In the genomic region with DNA sequence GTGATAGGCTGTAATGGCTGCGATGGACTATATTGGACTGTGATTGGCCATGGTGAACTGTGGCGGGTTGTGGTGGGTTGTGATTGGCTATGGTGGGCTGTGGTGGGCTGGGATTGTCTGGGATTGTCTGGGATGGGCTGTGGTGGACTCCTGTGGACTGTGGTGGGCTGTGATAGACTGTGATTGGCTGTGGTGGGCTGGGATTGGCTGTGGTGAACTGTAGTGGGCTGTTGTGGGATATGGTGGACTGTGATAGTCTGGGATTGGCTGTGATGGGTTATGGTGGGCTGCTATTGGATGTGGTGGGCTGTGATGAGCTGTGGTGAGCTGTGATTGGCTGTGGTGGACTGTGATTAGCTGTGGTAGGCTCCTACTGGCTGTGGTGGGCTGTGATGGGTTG, we compare ENCODE assay signal across 26 mouse cellular contexts.
DNase-seq lines count a peak whose midpoint lies in the region; ATAC-seq lines count a peak whose summit lies in the region.
"Had no signal": no experiment of that assay in that cellular context is flagged by ENCODE, and none has a peak within 500 bp of the region (broad histone marks: within the 10 kb centered on the region; RNA-seq: fewer than 3 reads in every experiment).

No protein-coding gene starts in this region.

- no peak for ATAC-seq in forebrain, embryonic 16.5 days
- no peak for ATAC-seq in midbrain, embryonic 13.5 days
- ATAC-seq in embryonic facial prominence, embryonic 11.5 days (replicated peaks; ENCODE audit: insufficient number of reproducible peaks, low FRiP score, low TSS enrichment, low read depth) = 0 out of 2 replicates have a peak, but pooled peaks have one; percentile 11
- ATAC-seq: liver, postnatal 0 days had no signal

- no peak overlapping the region for H3K4me2 ChIP-seq in forebrain, embryonic 16.5 days (ENCODE audit: low read length)
- no peak overlapping the region for H3K4me2 ChIP-seq in midbrain, embryonic 13.5 days (replicated peaks)
- no peak overlapping the region for H3K4me2 ChIP-seq in embryonic facial prominence, embryonic 11.5 days (ENCODE audit: low read depth, low read length)
- H3K4me2 ChIP-seq: hindbrain, embryonic 14.5 days; limb, embryonic 12.5 days; liver, embryonic 11.5 days; stomach, embryonic 15.5 days had no signal

- DNase-seq in forebrain, embryonic 10.5 days (ENCODE audit: extremely low spot score, low spot score) = no peak
- no peak for DNase-seq in midbrain, embryonic 10.5 days (ENCODE audit: low spot score)
- no peak for DNase-seq in embryonic facial prominence, embryonic 11.5 days (ENCODE audit: low spot score)
- no peak for DNase-seq in limb, embryonic 10.5 days (ENCODE audit: low spot score)
- no peak for DNase-seq in layer of hippocampus, adult 18-20 months (ENCODE audit: low spot score in 2 of 2)
- DNase-seq in urinary bladder, postnatal 4 days (ENCODE audit: low spot score in 2 of 2) = no peak
- DNase-seq: adrenal gland, adult 8-10 months; cerebellum, adult 18-20 months; cerebellum, postnatal 14 days; embryo, embryonic 11 days; gastrocnemius, adult 2 months; kidney, adult 8-10 months; kidney, postnatal 10 days; layer of hippocampus, postnatal 36 days; liver, postnatal 0 days; right cerebral cortex, adult 18-20 months; right cerebral cortex, postnatal 4 days; thymus, adult 2 months; thymus, postnatal 4 days had no signal

- WGBS in forebrain, embryonic 10.5 days = 84% methylated on average over 2 of the region's 2 CpGs
- WGBS in forebrain, embryonic 16.5 days = 93% methylated on average over 2 of the region's 2 CpGs
- WGBS in midbrain, embryonic 10.5 days = 93% methylated on average over 2 of the region's 2 CpGs
- WGBS in midbrain, embryonic 13.5 days = 90% methylated on average over 2 of the region's 2 CpGs
- WGBS in embryonic facial prominence, embryonic 11.5 days = 89% methylated on average over 2 of the region's 2 CpGs
- 71% methylated on average over 2 of the region's 2 CpGs for WGBS in limb, embryonic 10.5 days

- H3K27me3 ChIP-seq in forebrain, embryonic 10.5 days (ENCODE audit: poor library complexity, severe bottlenecking) = peaks cover 21% of the 10 kb centered on the region
- no peaks in the 10 kb centered on the region for H3K27me3 ChIP-seq in forebrain, embryonic 16.5 days (replicated peaks; ENCODE audit: control insufficient read depth, insufficient read depth, low read length)
- H3K27me3 ChIP-seq in midbrain, embryonic 10.5 days (ENCODE audit: low read depth, poor library complexity, severe bottlenecking) = peaks cover 19% of the 10 kb centered on the region
- 0 out of 2 replicates have a peak, but pooled peaks cover 3% of the 10 kb centered on the region for H3K27me3 ChIP-seq in midbrain, embryonic 13.5 days
- no peaks in the 10 kb centered on the region for H3K27me3 ChIP-seq in embryonic facial prominence, embryonic 11.5 days (ENCODE audit: control insufficient read depth, insufficient read depth, low read length)
- H3K27me3 ChIP-seq in limb, embryonic 10.5 days (ENCODE audit: low read depth, poor library complexity, severe bottlenecking) = peaks cover 21% of the 10 kb centered on the region
- H3K27me3 ChIP-seq: stomach, embryonic 15.5 days had no signal

- peaks cover 3% of the 10 kb centered on the region; the same call in 1 of the 2 replicates for H3K9me3 ChIP-seq in forebrain, embryonic 10.5 days
- H3K9me3 ChIP-seq in forebrain, embryonic 16.5 days (ENCODE audit: control insufficient read depth, low read length) = no peaks in the 10 kb centered on the region
- H3K9me3 ChIP-seq in midbrain, embryonic 10.5 days (replicated peaks) = no peaks in the 10 kb centered on the region
- no peaks in the 10 kb centered on the region for H3K9me3 ChIP-seq in midbrain, embryonic 13.5 days
- no peaks in the 10 kb centered on the region for H3K9me3 ChIP-seq in embryonic facial prominence, embryonic 11.5 days (replicated peaks; ENCODE audit: control insufficient read depth, low read length)
- H3K9me3 ChIP-seq in limb, embryonic 10.5 days (replicated peaks) = no peaks in the 10 kb centered on the region
- H3K9me3 ChIP-seq: limb, embryonic 12.5 days; stomach, embryonic 15.5 days had no signal

- H3K4me3 ChIP-seq in forebrain, embryonic 10.5 days = no peak overlapping the region
- H3K4me3 ChIP-seq in forebrain, embryonic 16.5 days (replicated peaks; ENCODE audit: low read length) = no peak overlapping the region
- no peak overlapping the region for H3K4me3 ChIP-seq in midbrain, embryonic 10.5 days
- no peak overlapping the region for H3K4me3 ChIP-seq in midbrain, embryonic 13.5 days (replicated peaks)
- H3K4me3 ChIP-seq in embryonic facial prominence, embryonic 11.5 days (ENCODE audit: low read depth, low read length) = no peak overlapping the region
- no peak overlapping the region for H3K4me3 ChIP-seq in limb, embryonic 10.5 days
- H3K4me3 ChIP-seq: gastrocnemius, adult 2 months; limb, embryonic 12.5 days; megakaryocyte, embryonic 14.5 days; stomach, embryonic 15.5 days had no signal

- H3K4me1 ChIP-seq in forebrain, embryonic 10.5 days = peaks cover 54% of the 10 kb centered on the region
- peaks cover 31% of the 10 kb centered on the region for H3K4me1 ChIP-seq in forebrain, embryonic 16.5 days (replicated peaks; ENCODE audit: control insufficient read depth, insufficient read depth, low read length)
- H3K4me1 ChIP-seq in midbrain, embryonic 10.5 days = peaks cover 58% of the 10 kb centered on the region
- H3K4me1 ChIP-seq in midbrain, embryonic 13.5 days (replicated peaks) = peaks cover 46% of the 10 kb centered on the region
- peaks cover 1% of the 10 kb centered on the region for H3K4me1 ChIP-seq in embryonic facial prominence, embryonic 11.5 days (ENCODE audit: control insufficient read depth, insufficient read depth, low read length)
- peaks cover 43% of the 10 kb centered on the region for H3K4me1 ChIP-seq in limb, embryonic 10.5 days

- peak overlapping the region; percentile 68 for H3K27ac ChIP-seq in forebrain, embryonic 10.5 days
- H3K27ac ChIP-seq in forebrain, embryonic 16.5 days (ENCODE audit: low read length) = no peak overlapping the region
- peak overlapping the region; percentile 57 for H3K27ac ChIP-seq in midbrain, embryonic 10.5 days (replicated peaks)
- H3K27ac ChIP-seq in midbrain, embryonic 13.5 days = no peak overlapping the region
- no peak overlapping the region for H3K27ac ChIP-seq in embryonic facial prominence, embryonic 11.5 days (replicated peaks; ENCODE audit: low read depth, low read length)
- peak overlapping the region; percentile 51; the same call in 1 of the 2 replicates for H3K27ac ChIP-seq in limb, embryonic 10.5 days
- H3K27ac ChIP-seq: gastrocnemius, adult 2 months; hindbrain, embryonic 14.5 days; limb, embryonic 12.5 days; stomach, embryonic 15.5 days had no signal

- H3K9ac ChIP-seq in forebrain, embryonic 16.5 days (replicated peaks; ENCODE audit: low read depth, low read length) = no peak overlapping the region
- no peak overlapping the region for H3K9ac ChIP-seq in midbrain, embryonic 13.5 days (replicated peaks)
- no peak overlapping the region for H3K9ac ChIP-seq in embryonic facial prominence, embryonic 11.5 days (replicated peaks; ENCODE audit: low read length)
- H3K9ac ChIP-seq: hindbrain, embryonic 14.5 days; limb, embryonic 12.5 days; liver, postnatal 0 days; stomach, embryonic 15.5 days had no signal

- H3K36me3 ChIP-seq in forebrain, embryonic 10.5 days (replicated peaks) = no peaks in the 10 kb centered on the region
- no peaks in the 10 kb centered on the region for H3K36me3 ChIP-seq in forebrain, embryonic 16.5 days (ENCODE audit: control insufficient read depth, insufficient read depth)
- no peaks in the 10 kb centered on the region for H3K36me3 ChIP-seq in midbrain, embryonic 10.5 days
- H3K36me3 ChIP-seq in midbrain, embryonic 13.5 days = no peaks in the 10 kb centered on the region
- no peaks in the 10 kb centered on the region for H3K36me3 ChIP-seq in embryonic facial prominence, embryonic 11.5 days (replicated peaks; ENCODE audit: control insufficient read depth, insufficient read depth, low read depth, low read length)
- no peaks in the 10 kb centered on the region for H3K36me3 ChIP-seq in limb, embryonic 10.5 days
- H3K36me3 ChIP-seq: limb, embryonic 12.5 days; stomach, embryonic 15.5 days had no signal

Comparison
In these comparisons a context has a peak if more than half of its experiments do, and no peak if none do; other contexts are left out.
1. H3K27ac ChIP-seq: peak in forebrain, embryonic 10.5 days (single experiment), midbrain, embryonic 10.5 days (single experiment) and limb, embryonic 10.5 days (single experiment); none in forebrain, embryonic 16.5 days (single experiment), midbrain, embryonic 13.5 days (single experiment) and embryonic facial prominence, embryonic 11.5 days (single experiment).